ENCODE assay signal across 21 mouse cellular contexts in genomic region chr5:130927138-130927793, GRCm38 (mm10).
DNase-seq lines count a peak whose midpoint lies in the region; ATAC-seq and TF ChIP-seq lines count a peak whose summit lies in the region.
"Had no signal": no experiment of that assay in that cellular context is flagged by ENCODE, and none has a peak within 500 bp of the region (broad histone marks: within the 10 kb centered on the region; RNA-seq: fewer than 3 reads in every experiment).

No protein-coding gene starts in this region.

- H3K4me1 ChIP-seq in cerebellum, adult 2 months (ENCODE audit: control insufficient read depth, insufficient read depth, low read length): no peaks in the 10 kb centered on the region
- H3K4me1 ChIP-seq in hindbrain, postnatal 0 days (ENCODE audit: insufficient read depth, low read length): no peaks in the 10 kb centered on the region
- H3K4me1 ChIP-seq in hindbrain, embryonic 12.5 days: peaks cover 18% of the 10 kb centered on the region
- 0 out of 2 replicates have a peak, but pooled peaks cover 3% of the 10 kb centered on the region for H3K4me1 ChIP-seq in lung, embryonic 14.5 days (ENCODE audit: insufficient read depth)
- H3K4me1 ChIP-seq in cortical plate, adult 2 months (ENCODE audit: control insufficient read depth, insufficient read depth, low read length): no peaks in the 10 kb centered on the region
- H3K4me1 ChIP-seq: intestine, embryonic 15.5 days; liver, embryonic 13.5 days had no signal

- 66% methylated on average over 3 of the region's 3 CpGs for WGBS in cerebellum, adult 2 months
- 70% methylated on average over 3 of the region's 3 CpGs for WGBS in hindbrain, postnatal 0 days
- 87% methylated on average over 3 of the region's 3 CpGs for WGBS in hindbrain, embryonic 12.5 days
- WGBS in lung, embryonic 14.5 days: 69% methylated on average over 3 of the region's 3 CpGs

- TF ChIP-seq POLR2A in cerebellum, adult 2 months (IDR thresholded peaks at IDR 0.05; ENCODE audit: borderline replicate concordance, insufficient read depth, low read length): no peak
- no peak for TF ChIP-seq POLR2A in cortical plate, adult 2 months (IDR thresholded peaks at IDR 0.05; ENCODE audit: extremely low read depth, insufficient read depth, low read length)

- no peak overlapping the region for H3K4me3 ChIP-seq in cerebellum, adult 2 months (replicated peaks; ENCODE audit: insufficient read depth, low read depth, low read length)
- H3K4me3 ChIP-seq in hindbrain, postnatal 0 days (ENCODE audit: low read length): no peak overlapping the region
- H3K4me3 ChIP-seq in hindbrain, embryonic 12.5 days: no peak overlapping the region
- H3K4me3 ChIP-seq in lung, embryonic 14.5 days (ENCODE audit: low read depth, low read length): no peak overlapping the region
- no peak overlapping the region for H3K4me3 ChIP-seq in cortical plate, adult 2 months (ENCODE audit: insufficient read depth, low read length)
- H3K4me3 ChIP-seq: forebrain, embryonic 10.5 days; intestine, embryonic 15.5 days; liver, embryonic 13.5 days; neural tube, embryonic 13.5 days had no signal

- H3K27me3 ChIP-seq in cerebellum, adult 2 months (ENCODE audit: control insufficient read depth, insufficient read depth, low read length): no peaks in the 10 kb centered on the region
- no peaks in the 10 kb centered on the region for H3K27me3 ChIP-seq in hindbrain, postnatal 0 days (ENCODE audit: insufficient read depth, low read length)
- H3K27me3 ChIP-seq in hindbrain, embryonic 12.5 days: no peaks in the 10 kb centered on the region
- H3K27me3 ChIP-seq in lung, embryonic 14.5 days (ENCODE audit: insufficient read depth, low read length): no peaks in the 10 kb centered on the region
- H3K27me3 ChIP-seq: intestine, embryonic 15.5 days; liver, embryonic 13.5 days; neural tube, embryonic 13.5 days had no signal

- DNase-seq in cerebellum, adult 2 months: no peak
- no peak for DNase-seq in cerebellum, postnatal 25 days
- DNase-seq in hindbrain, postnatal 0 days (ENCODE audit: low spot score): no peak
- DNase-seq in lung, embryonic 14.5 days: peak; percentile 56
- no peak for DNase-seq in lung, postnatal 10 days
- DNase-seq in ovary, postnatal 14 days (ENCODE audit: low spot score): no peak
- DNase-seq: adrenal gland, adult 2 months; cerebellum, adult 9-11 months; embryo, embryonic 11 days; gastrocnemius, postnatal 10 days; liver, embryonic 13.5 days; thymus, adult 18-20 months; thymus, postnatal 4 days had no signal

- H3K36me3 ChIP-seq in hindbrain, postnatal 0 days (ENCODE audit: insufficient read depth, low read length): no peaks in the 10 kb centered on the region
- H3K36me3 ChIP-seq in hindbrain, embryonic 12.5 days: no peaks in the 10 kb centered on the region
- H3K36me3 ChIP-seq in lung, embryonic 14.5 days (ENCODE audit: insufficient read depth): no peaks in the 10 kb centered on the region
- H3K36me3 ChIP-seq: forebrain, embryonic 10.5 days; intestine, embryonic 15.5 days; liver, embryonic 13.5 days; neural tube, embryonic 13.5 days had no signal

- no peaks in the 10 kb centered on the region for H3K9me3 ChIP-seq in hindbrain, postnatal 0 days (ENCODE audit: low read length)
- no peaks in the 10 kb centered on the region for H3K9me3 ChIP-seq in hindbrain, embryonic 12.5 days (replicated peaks)
- H3K9me3 ChIP-seq in lung, embryonic 14.5 days (ENCODE audit: low read depth, low read length): 0 out of 2 replicates have a peak, but pooled peaks cover 4% of the 10 kb centered on the region
- H3K9me3 ChIP-seq: intestine, embryonic 15.5 days; neural tube, embryonic 13.5 days had no signal

- TF ChIP-seq CTCF in cerebellum, adult 2 months (IDR thresholded peaks at IDR 0.05; ENCODE audit: borderline replicate concordance, insufficient read depth, low read depth, low read length): 0 out of 2 replicates have a peak, but pooled peaks have one; percentile 7
- TF ChIP-seq CTCF in hindbrain, postnatal 0 days (IDR thresholded peaks at IDR 0.05; ENCODE audit: low read depth): peak; percentile 35
- peak; percentile 36 for TF ChIP-seq CTCF in lung, embryonic 14.5 days (IDR thresholded peaks at IDR 0.05; ENCODE audit: low read depth)
- 0 out of 2 replicates have a peak, but pooled peaks have one; percentile 9 for TF ChIP-seq CTCF in cortical plate, adult 2 months (IDR thresholded peaks at IDR 0.05; ENCODE audit: extremely low read depth, insufficient read depth, low read length)

- no peak overlapping the region for H3K9ac ChIP-seq in hindbrain, postnatal 0 days (replicated peaks; ENCODE audit: low read length)
- no peak overlapping the region for H3K9ac ChIP-seq in hindbrain, embryonic 12.5 days
- H3K9ac ChIP-seq in lung, embryonic 14.5 days: no peak overlapping the region
- H3K9ac ChIP-seq: hindbrain, embryonic 14.5 days; intestine, embryonic 15.5 days; liver, embryonic 13.5 days; neural tube, embryonic 13.5 days had no signal

- H3K27ac ChIP-seq in cerebellum, adult 2 months (ENCODE audit: insufficient read depth, low read length): no peak overlapping the region
- no peak overlapping the region for H3K27ac ChIP-seq in hindbrain, postnatal 0 days
- H3K27ac ChIP-seq in hindbrain, embryonic 12.5 days: no peak overlapping the region
- no peak overlapping the region for H3K27ac ChIP-seq in lung, embryonic 14.5 days (ENCODE audit: low read depth)
- H3K27ac ChIP-seq in cortical plate, adult 2 months (ENCODE audit: insufficient read depth, low read length): no peak overlapping the region
- H3K27ac ChIP-seq: forebrain, embryonic 10.5 days; hindbrain, embryonic 14.5 days; intestine, embryonic 15.5 days; liver, embryonic 13.5 days; neural tube, embryonic 13.5 days had no signal

- no peak for ATAC-seq in hindbrain, postnatal 0 days
- ATAC-seq in hindbrain, embryonic 12.5 days (ENCODE audit: low FRiP score): no peak
- ATAC-seq in lung, embryonic 14.5 days (ENCODE audit: insufficient read depth): peak; percentile 42; the same call in 1 of the 2 replicates
- ATAC-seq: CD4-positive, CD25-positive, alpha-beta regulatory T cell, adult 4 months; intestine, embryonic 15.5 days had no signal

- no peak overlapping the region for H3K4me2 ChIP-seq in hindbrain, postnatal 0 days (ENCODE audit: low read depth, low read length)
- no peak overlapping the region for H3K4me2 ChIP-seq in hindbrain, embryonic 12.5 days (replicated peaks)
- no peak overlapping the region for H3K4me2 ChIP-seq in lung, embryonic 14.5 days
- H3K4me2 ChIP-seq: hindbrain, embryonic 14.5 days; intestine, embryonic 15.5 days; liver, embryonic 13.5 days; midbrain, embryonic 11.5 days; neural tube, embryonic 13.5 days had no signal
